Mouse (Mus musculus) layer of hippocampus, adult 2 months (tissue): ENCODE data around the gene Hmx1. TPM values are rescaled to one million over a fixed set of nuclear protein-coding genes. Genes with fewer than 3 reads are reported as not detected.

Source experiments
- DNase-seq, 2 experiments: peaks; one replicate each; pipeline ENCODE4 v3.0.0; 2022; ENCODE audit warnings: low spot score in 2 of 2
- H3K27ac ChIP-seq: fragments of 200-600 bp; 2 replicates; pipeline ENCODE4 v1.8.1; 2022
- H3K4me3 ChIP-seq: fragments of 200-600 bp; 2 replicates; pipeline ENCODE4 v1.8.1; 2022; ENCODE audit warnings: mild to moderate bottlenecking
- CTCF ChIP-seq: fragments of 200-600 bp; conservative IDR thresholded peaks from 2 replicates; pipeline ENCODE4 v1.8.1; 2022; ENCODE audit warnings: antibody characterized with exemption, mild to moderate bottlenecking, moderate library complexity
- total RNA-seq, 2 experiments: library from RNA; stranded (reverse); gene quantifications; 2 replicates each; pipeline ENCODE4 v1.2.3; 2021

Gene Hmx1
- total RNA-seq, 2 experiments from 2014 or later, result not detected

DNA sequence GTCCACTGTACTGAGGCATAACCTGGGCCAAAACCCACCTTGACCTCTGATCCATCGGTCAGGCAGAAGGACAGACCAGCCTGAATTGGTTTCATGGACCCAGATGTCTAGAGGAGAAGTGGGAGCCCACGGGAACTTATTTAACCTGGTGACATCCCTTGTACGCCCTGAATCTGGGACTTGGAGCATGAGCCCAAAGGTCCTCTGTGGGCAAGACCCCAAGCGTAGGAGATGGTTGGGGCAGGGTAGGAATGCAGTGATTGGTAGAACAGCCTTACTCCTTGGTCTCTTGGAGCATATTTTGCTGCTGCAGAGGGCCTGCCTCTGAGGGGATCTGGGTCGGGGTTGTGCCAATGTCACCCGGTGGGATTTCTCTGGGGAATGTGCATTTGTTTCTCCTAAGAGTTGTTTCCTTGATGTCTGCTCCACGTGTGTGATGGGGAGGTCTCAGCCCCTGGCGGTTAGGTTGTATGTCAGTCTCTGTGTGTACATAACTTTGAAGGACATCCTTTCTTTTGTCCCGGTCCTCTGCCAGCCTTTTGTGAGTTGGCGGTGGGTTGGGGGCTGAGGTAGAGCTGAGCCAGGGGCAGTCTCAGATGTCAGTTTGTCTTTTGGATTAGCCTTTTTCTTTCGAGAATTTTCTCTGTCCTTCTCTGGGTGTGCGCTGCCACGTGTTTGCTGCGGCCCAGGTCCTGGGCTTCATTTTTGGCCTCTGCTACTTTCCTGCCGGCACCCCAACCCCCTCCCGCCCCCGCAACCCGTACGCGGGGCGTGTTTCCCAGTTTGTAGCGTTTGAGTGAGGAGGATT, 2.1 kb downstream of the Hmx1 start:
- H3K27ac ChIP-seq, result no peak overlapping the region
- no peak for DNase-seq
- H3K4me3 ChIP-seq, result no peak overlapping the region
- TF ChIP-seq CTCF, result no peak

DNA sequence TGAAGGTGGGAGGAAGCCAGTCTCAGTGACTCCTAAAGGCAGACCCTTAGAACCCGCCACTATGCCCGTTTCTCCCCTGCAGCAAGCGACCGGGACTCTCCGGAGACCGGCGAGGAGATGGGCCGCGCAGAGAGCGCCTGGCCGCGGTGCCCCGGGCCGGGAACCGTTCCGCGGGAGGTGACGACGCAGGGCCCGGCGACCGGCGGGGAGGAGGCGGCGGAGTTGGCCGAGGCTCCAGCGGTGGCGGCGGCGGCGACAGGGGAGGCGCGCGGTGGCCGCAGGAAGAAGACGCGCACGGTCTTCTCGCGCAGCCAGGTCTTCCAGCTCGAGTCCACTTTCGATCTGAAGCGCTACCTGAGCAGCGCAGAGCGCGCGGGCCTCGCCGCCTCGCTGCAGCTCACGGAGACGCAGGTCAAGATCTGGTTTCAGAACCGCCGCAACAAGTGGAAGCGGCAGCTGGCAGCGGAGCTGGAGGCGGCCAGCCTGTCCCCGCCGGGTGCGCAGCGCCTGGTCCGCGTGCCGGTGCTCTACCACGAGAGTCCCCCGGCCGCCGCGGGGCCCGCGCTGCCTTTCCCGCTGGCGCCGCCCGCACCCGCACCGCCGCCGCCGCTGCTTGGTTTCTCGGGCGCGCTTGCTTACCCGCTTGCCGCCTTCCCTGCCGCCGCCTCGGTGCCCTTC, 2.9 kb downstream of the Hmx1 start:
- Histone ChIP-seq H3K27ac (no peak overlapping the region), H3K4me3 (no peak overlapping the region)
- no peak for TF ChIP-seq CTCF
- DNase-seq, result no peak

DNA sequence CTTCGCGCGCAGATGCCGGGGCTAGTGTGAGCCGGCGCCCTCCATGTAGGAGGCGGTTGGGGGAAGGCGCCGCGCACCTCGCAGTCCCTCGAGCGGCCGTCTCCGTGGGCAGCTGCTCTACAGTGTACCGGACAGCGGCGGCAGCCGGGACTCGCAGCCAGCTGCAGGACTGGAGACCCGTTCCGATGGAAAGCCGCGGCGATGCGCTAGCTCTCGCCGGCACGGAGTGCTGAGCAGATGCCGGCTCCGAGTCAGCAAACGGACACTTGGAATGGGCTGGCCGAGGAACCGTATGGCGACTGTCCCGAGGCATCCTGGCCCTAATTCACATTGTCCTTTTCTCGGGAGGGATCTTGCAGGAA, 3.4 kb downstream of the Hmx1 start:
- no peak for TF ChIP-seq CTCF
- Histone ChIP-seq H3K4me3 (no peak overlapping the region), H3K27ac (no peak overlapping the region)
- no peak for DNase-seq

DNA sequence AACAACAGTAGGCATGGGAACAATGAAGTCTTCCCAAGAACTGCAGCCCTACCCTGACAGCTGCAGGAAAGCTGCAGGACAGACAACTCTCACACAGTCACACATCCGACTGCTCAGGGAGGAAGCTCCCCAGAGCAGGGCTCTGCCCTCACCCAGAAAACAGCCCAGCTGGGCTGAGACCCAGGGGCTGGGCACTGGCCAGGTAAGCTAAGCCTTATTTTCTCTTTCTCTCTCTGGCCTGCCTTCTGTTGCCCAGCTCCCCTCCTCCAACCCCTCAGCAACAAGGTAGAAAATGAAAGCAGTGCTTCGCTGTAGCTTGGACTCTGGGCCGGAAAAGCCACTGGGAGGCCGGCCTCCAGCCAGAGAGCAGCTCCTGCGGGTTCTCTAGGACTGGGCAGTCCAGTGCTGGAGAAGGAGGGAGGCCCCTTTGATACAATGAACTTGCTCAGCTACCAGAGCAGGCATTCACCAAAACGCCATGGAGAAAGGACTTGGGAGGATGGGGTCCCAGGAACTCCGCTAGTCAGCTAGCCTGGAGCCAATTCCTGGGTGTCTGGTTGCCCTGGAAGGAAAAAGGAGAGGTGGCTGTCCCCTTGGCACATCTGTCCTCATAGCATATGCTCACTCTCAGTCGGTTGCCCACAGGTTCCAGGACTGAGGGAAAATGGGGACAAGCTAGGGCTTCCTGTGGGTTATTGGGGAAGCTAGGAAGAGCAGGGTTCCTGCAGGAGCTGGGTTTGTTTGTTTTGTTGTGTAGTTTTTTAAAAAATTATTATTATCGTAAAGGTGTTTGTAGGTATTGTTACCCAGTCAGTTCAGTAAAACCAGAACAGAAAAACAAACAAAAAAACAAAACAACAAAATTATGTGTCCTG, 6.9 kb downstream of the Hmx1 start:
- DNase-seq, result no peak
- TF ChIP-seq CTCF, result no peak
- Histone ChIP-seq H3K4me3 (no peak overlapping the region), H3K27ac (no peak overlapping the region)

DNA sequence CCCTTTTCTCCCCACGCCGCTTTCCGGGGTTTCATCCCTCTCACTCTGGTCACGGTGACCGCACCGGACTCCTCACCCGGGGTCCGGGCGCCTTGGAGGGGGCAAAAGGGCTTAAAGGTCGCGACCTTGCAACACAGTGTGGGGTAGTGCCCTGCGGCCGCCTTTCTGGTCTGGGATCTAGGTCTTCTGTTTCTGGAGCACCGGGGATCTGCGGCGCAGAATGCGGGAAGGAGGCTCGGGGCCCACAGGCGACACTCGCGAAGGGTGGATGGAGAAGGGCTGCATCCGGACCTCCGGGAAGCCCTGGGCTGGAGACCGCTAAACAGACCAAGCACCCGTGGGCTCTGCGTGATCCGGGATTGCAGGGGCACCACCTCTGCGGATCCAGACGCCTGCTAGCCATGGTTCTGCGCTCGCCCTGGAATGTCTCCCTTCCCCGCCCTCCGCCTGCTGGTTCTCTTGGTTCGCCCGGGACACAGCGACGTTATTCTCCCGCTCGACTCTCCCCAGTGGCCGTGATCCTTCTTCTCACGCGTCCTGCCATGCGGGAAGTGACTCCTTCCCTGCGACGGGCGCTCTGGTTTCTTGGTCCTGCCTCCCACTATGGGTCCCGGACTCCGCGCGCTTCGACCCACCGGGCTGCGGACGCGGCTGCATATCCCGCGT, 8.2 kb downstream of the Hmx1 start:
- H3K4me3 ChIP-seq, result no peak overlapping the region
- no peak for DNase-seq
- no peak overlapping the region for H3K27ac ChIP-seq
- no peak for TF ChIP-seq CTCF

DNA sequence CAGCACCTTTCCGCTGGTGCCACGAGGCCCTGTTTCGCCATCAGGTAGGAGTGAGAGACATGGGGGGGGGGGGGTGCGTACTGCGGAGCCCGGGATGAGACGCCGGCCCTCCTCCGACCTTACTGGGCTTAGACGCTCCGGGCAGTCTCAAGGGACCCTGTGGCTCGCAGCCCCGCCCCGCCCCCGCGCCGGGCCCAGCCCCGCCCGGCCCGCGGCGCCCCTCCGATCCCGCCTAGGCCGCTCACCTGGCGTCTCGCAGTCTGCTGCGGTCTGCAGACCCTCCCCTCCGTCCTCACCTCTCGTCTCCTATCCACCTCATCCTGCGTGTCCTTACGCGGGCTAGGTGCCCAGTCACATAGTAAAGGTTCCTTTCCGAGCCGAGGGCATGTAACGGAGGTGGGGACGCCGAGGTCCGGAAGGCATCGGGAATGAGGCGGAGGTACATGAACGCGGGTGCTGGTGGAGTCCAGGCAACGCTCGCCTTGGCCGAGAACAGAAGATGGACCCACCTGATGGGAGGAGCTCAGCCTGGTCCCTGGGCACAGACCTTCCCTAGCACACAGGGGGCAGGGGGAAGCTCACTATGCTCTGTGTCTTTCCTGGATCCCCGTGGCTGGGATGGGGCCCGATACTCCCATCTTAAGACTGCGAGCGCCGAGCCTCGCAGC, 8.9 kb downstream of the Hmx1 start:
- Histone ChIP-seq H3K27ac (no peak overlapping the region), H3K4me3 (no peak overlapping the region)
- DNase-seq, result no peak
- no peak for TF ChIP-seq CTCF

DNA sequence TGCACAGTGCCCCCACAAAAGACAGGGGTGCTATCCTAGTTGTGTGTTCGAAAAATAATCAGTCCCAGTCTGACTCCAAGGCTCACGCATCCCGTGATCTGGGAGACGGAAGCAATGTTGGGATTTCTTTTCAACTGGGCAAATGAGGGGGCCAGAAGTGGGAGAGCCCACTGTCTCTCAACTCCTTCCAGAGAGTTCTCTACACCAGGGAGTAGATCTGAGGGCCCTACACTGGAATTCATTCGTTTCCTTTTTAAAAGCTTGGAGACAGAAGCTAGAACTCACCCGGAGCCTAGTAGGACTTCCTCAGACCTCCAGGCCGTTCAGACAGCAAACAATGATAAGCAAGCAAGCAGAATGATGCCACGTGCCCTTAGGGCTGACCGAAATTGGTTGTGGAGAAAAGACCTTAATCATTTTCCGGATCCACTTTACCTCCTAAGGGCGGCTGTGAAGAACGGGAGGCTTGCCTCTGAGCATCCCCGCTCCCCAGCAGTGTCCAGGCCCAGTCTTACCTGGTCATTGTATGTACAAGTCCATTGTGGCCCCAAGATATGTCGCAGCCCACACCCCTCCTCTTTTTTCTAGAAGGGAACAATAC, 9.5 kb downstream of the Hmx1 start:
- H3K4me3 ChIP-seq, result no peak overlapping the region
- H3K27ac ChIP-seq, result no peak overlapping the region
- DNase-seq, result no peak
- no peak for TF ChIP-seq CTCF

DNA sequence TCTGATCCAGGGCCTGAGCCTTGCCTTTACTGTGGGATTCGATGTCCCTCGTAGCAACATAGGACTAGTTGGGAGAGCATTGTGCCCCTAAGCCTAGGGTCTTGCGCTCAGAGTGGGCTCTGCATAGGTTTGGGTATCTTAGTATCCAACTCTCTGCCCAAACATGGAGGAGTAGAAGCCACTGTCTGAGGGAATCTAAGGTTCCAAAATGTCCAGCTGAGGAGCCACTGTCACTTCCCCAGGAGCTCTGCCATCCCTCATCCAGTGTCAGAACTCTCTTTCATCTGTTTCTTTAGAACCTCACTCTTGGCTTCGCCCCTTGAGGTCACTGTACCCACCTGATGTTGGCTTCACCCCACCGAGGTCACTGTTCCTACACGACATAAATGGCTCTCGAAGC, 10.2 kb downstream of the Hmx1 start:
- no peak for DNase-seq
- Histone ChIP-seq H3K4me3 (no peak overlapping the region), H3K27ac (no peak overlapping the region)
- no peak for TF ChIP-seq CTCF

DNA sequence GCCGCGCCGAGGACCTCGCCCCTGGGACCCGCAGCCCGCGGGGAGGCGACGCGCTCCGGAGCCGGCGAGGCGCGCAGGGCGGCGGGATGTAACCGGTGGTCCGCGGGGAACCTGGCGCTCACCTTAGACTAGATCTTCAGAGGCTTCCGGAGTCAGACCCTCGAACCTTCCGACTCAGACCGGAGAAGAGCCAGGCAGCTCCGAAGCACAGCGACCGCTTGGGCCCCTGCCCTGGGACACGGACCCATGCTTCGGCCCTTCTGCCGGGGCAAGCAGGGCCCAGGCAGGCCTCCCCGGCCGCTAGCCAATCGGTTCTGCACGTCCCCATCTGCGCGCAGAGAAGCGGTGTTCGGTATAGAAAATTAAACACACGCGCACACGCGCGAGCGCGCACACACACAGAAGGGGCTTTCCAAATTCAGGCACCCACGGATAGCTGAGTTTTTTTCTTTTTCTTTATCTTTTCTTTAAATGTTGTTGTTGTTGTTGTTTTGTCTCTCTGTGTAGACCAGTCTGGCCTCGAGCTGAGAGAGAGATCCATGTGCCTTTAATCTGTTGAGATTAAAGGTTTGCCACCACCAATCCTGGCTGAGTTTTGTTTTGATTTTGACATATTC, 10.9 kb downstream of the Hmx1 start:
- H3K27ac ChIP-seq, result no peak overlapping the region
- no peak for TF ChIP-seq CTCF
- H3K4me3 ChIP-seq, result no peak overlapping the region
- DNase-seq, result no peak

DNA sequence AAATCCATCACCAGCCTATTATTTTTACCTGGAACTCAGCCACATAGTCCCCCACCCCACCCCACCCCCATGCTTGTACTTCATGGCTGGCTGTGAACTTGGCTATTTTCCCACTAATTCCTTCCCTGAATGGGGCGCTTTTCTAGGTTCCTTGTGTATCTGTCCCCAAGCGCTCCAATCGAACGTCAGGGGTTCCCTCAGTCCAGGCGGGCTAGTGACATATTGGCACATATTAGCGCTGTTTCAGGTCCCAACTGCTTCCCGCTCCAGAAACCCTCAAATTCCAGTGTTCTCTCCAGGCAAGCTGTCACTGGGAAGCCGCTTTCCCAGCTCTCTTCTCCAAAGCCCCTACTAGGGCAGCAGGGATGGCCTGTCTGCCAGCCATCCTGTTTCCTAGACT, 12.3 kb downstream of the Hmx1 start:
- DNase-seq, result no peak
- H3K4me3 ChIP-seq, result no peak overlapping the region
- TF ChIP-seq CTCF, result no peak
- no peak overlapping the region for H3K27ac ChIP-seq

DNA sequence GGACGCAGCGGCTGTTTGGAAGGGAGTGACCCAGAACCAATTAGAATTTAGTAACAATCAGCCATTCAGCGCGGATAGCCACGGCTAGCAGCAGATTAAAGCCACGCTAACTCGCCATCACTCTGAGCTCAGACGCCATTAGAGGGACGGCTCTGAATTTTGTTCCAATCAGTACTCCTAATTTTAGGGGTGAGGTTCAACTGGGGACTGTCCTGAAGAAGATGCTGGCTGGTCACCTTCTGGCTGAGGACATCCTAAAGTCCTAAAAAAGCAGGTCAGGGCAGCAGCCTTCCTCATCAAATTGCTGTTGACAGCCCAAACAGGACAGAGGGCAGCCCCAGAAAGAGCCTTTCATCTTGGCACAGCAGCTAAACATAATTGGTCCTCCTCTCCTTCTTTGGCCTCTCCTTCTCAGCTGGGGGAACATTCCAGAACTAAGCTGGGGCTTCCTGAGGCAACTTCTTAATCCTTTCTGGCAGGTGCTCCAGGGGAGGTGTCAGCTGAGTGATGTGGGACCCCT, 18.6 kb downstream of the Hmx1 start:
- Histone ChIP-seq H3K27ac (no peak overlapping the region), H3K4me3 (no peak overlapping the region)
- TF ChIP-seq CTCF, result no peak
- no peak for DNase-seq

DNA sequence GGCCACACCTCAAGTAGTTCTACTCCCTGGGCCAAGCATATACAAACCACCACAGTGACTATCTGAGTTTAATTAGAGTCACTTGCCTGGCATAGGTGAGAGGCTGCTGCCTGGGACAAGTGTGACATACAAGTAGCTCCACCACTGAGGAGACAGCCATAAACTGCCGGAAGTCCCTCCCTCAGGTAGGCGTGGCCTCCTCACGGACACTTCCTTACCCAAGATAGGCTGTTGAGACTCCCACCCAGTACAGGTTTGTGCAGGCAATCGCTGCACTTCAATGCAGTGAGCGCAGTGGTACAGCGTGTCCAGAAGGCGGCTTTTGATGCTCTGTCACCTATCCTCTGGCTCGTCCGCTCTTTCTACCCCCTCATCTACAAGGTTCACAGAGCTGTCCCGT, 22.1 kb downstream of the Hmx1 start:
- no peak for DNase-seq
- no peak for TF ChIP-seq CTCF
- Histone ChIP-seq H3K27ac (no peak overlapping the region), H3K4me3 (no peak overlapping the region)
